Comparison of ENCODE assay signal across 7 mouse cellular contexts in the genomic region with DNA sequence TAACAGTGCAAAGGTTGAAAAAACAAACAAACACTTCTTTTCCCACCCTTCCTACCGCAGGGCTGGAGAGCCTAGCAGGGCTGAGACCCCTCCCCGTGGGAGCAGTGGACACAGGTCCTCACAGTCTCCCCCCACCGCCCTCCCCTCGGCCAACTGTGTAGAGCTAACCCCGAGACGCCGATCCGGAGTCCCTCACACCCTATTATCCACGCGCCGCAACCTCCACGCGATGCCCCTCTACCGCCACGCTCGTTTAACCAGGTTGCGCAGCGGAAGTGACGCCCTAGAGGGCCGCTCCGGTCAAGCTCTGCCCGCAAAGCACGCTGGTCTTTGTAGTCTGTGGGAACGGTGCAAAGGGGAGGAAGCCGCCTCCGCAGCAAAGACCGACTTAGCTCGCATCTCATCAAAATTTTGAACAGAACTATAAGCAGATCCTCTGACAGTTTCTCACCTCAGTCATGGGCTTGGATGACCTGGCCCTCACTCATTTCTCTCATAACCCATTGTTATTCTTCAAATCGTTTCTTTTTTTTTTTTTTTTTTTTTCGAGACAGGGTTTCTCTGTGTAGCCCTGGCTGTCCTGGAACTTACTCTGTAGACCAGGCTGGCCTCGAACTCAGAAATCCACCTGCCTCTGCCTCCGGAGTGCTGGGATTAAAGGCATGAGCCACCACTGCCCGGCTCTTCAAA. TPM values are rescaled to one million over a fixed set of nuclear protein-coding genes. Genes with fewer than 3 reads are reported as not detected.
A peak's percentile ranks its signal among the peaks of the same experiment; 100 is the strongest.
DNase-seq lines count a peak whose midpoint lies in the region; ATAC-seq lines count a peak whose summit lies in the region.

Adat1 (minus strand) TSS at position 290 of the 690 bp plus-strand sequence.

- intact Hi-C loops in gastrocnemius, postnatal 36 days (cut with DNase I), result no loop called here
- intact Hi-C loops in left cerebral cortex, postnatal 25 days (cut with DNase I), result loop anchor here (2.0 kb wide), 1 partner anchor 19 kb away; the partner anchor contains the start of genes Kars and Terf2ip

- peak within 1 kb of the TSS; percentile 82 for H3K4me3 ChIP-seq in intestine, embryonic 15.5 days (replicated peaks)
- peak within 1 kb of the TSS; percentile 85 for H3K4me3 ChIP-seq in midbrain, embryonic 10.5 days

- H3K4me2 ChIP-seq in intestine, embryonic 15.5 days (replicated peaks), result peak within 1 kb of the TSS; percentile 63

- no peaks in the 10 kb centered on the region for H3K27me3 ChIP-seq in intestine, embryonic 15.5 days (replicated peaks)
- no peaks in the 10 kb centered on the region for H3K27me3 ChIP-seq in midbrain, embryonic 10.5 days (ENCODE audit: low read depth, poor library complexity, severe bottlenecking)

- H3K4me1 ChIP-seq in intestine, embryonic 15.5 days (replicated peaks), result 0 out of 2 replicates have a peak, but pooled peaks cover 3% of the 10 kb centered on the region
- H3K4me1 ChIP-seq in midbrain, embryonic 10.5 days, result peaks cover 11% of the 10 kb centered on the region

- peak; percentile 97 for ATAC-seq in intestine, embryonic 15.5 days

- WGBS in intestine, embryonic 15.5 days, result 4% methylated on average over 33 of the region's 33 CpGs
- WGBS in midbrain, embryonic 10.5 days, result 6% methylated on average over 33 of the region's 33 CpGs

- no peaks in the 10 kb centered on the region for H3K9me3 ChIP-seq in intestine, embryonic 15.5 days
- H3K9me3 ChIP-seq in midbrain, embryonic 10.5 days (replicated peaks), result no peaks in the 10 kb centered on the region

- peak; percentile 72 to 81 for DNase-seq in adrenal gland, adult 18-20 months (ENCODE audit: low spot score in 2 of 2)
- peak; percentile 96 for DNase-seq in embryo, embryonic 11 days
- DNase-seq in gastrocnemius, postnatal 36 days, result peak; percentile 65 to 77
- peak; percentile 86 to 91 for DNase-seq in left cerebral cortex, postnatal 25 days (ENCODE audit: low spot score in 2 of 2)
- DNase-seq in midbrain, embryonic 10.5 days (ENCODE audit: low spot score), result peak; percentile 90
- DNase-seq in right cerebral cortex, postnatal 4 days, result peak; percentile 81

- H3K9ac ChIP-seq in intestine, embryonic 15.5 days, result peak within 1 kb of the TSS; percentile 78

- 0 out of 2 replicates have a peak within 1 kb of the TSS, but pooled peaks have one; percentile 23 for H3K27ac ChIP-seq in intestine, embryonic 15.5 days
- H3K27ac ChIP-seq in midbrain, embryonic 10.5 days (replicated peaks), result peak within 1 kb of the TSS; percentile 90

- peaks cover 25% of the 10 kb centered on the region for H3K36me3 ChIP-seq in intestine, embryonic 15.5 days
- peaks cover 71% of the 10 kb centered on the region for H3K36me3 ChIP-seq in midbrain, embryonic 10.5 days

RNA-seq across cellular contexts. Expression of gene Adat1, which starts in this region (rescaled TPM):
- 1 to 10 TPM; 3.1 to 3.4 TPM for total RNA-seq in adrenal gland, adult 18-20 months (2021)
- 1 to 10 TPM; 1.6 to 2.3 TPM for total RNA-seq in gastrocnemius, postnatal 36 days (2021)
- polyA plus RNA-seq in intestine, embryonic 15.5 days (2015; fragmentation: Nextera tagmentation; extraction: Ambion mirVana), result 7.7 and 8.3 TPM in 2 replicates
- total RNA-seq in left cerebral cortex, postnatal 25 days (2021), result 1 to 10 TPM; 5.4 to 6.6 TPM
- 13.1 and 15.9 TPM in 2 replicates for polyA plus RNA-seq in midbrain, embryonic 10.5 days (2016; fragmentation: Nextera tagmentation; extraction: Ambion mirVana)

Comparison
In these comparisons a context has a peak if more than half of its experiments do, and no peak if none do; other contexts are left out.
1. Peak in every context shown above with its lines: DNase-seq, ATAC-seq, H3K4me3 ChIP-seq and H3K27ac ChIP-seq.